Mouse (Mus musculus) neural tube, postnatal 0 days (tissue): Measurements from ENCODE around the gene Plcb4. TPM values are rescaled to one million over a fixed set of nuclear protein-coding genes. Genes with fewer than 3 reads are reported as not detected.

Source experiments
- polyA plus RNA-seq: library from polyadenylated mRNA; unstranded; fragments of >200 nt; fragmentation: Nextera tagmentation; extraction: Ambion mirVana; gene quantifications from 2 replicates; pipeline ENCODE4 v1.2.1, GENCODE M21; 2015

Plcb4 gene
- 29.7 and 32.4 TPM in 2 replicates for polyA plus RNA-seq

GRCm38 (mm10) chr2:135658486-135659390 is at the start of gene Plcb4:
TSS of gene Plcb4 (plus strand) at chr2:135659011.

GRCm38 (mm10) chr2:136051688-136052289 is 393.0 kb downstream of the Plcb4 start, which contains the start of gene Lamp5:
TSS of gene Lamp5 (plus strand) at chr2:136052239.

